Mouse (Mus musculus): ENCODE results near the gene Myzap.

DNA sequence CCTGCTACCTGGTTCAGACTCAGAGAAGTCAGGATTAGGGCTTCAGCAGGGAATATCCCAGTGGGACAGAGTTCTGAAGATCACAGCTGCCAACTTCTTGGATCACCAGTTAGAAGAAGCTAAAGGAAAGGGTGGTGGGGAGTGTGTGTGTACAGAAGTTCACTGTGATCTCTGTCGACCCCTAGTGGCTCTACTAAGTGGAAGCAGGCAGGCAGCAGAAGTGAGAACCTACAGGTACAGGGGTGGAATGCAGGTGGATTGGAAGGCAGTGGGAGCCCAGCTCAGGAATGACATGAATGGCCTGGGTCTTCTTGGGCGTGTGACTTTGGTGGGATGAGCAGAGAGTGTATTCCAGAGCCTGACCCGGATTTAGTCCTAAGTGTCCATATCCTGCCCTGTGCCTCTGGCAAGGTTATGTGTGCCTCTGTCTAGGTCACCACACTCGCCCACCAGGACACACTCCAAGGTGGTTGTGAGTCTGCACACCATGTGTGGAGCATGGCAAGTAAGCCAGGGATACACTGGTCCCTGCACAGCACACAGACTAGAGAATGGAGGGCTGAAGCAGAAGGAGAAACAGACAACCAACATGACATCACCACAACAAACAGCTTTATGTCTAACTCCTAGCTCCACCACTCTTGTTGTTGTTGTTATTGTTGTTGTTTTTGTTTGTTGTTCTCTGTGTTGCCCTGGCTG is 31.9 kb upstream of the Myzap start:
- TF ChIP-seq CTCF (IDR thresholded peaks at IDR 0.05; ENCODE audit: control insufficient read depth, insufficient read depth, insufficient replicate concordance, low read depth, low read length): peak; percentile 51; the same call in 1 of the 2 replicates
- TF ChIP-seq POLR2A (IDR thresholded peaks at IDR 0.05; ENCODE audit: control insufficient read depth, low read depth, low read length): no peak

Measured in testis, adult 2 months (tissue).